Comparison of ENCODE assay signal across 15 mouse cellular contexts in the genomic region with DNA sequence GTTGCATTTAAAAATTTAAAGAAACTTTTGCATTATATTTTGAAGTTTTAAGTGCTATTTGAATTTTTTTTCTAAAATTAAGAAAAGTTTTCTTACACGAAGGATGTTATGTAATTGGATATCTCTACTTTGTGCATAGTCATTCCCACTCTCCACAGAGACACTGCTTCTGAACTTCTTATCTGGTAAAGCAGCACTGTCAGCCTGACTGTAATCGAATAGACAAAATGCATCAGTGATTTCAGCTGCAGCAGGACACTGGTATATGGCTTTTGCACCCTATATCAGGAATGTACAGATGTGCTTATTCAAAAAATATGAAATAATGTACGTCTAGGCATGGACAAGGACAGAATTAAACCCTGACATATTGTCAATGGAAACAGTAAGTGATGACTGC.
"Had no signal": no experiment of that assay in that cellular context is flagged by ENCODE, and none has a peak within 500 bp of the region (broad histone marks: within the 10 kb centered on the region; RNA-seq: fewer than 3 reads in every experiment).

No protein-coding gene starts in this region.

- H3K4me1 ChIP-seq: limb, embryonic 12.5 days; midbrain, embryonic 12.5 days; neural tube, embryonic 13.5 days; stomach, embryonic 15.5 days had no signal

- H3K27me3 ChIP-seq: limb, embryonic 12.5 days; megakaryocyte, embryonic 14.5 days; midbrain, embryonic 12.5 days; neural tube, embryonic 13.5 days; stomach, embryonic 15.5 days had no signal

- H3K27ac ChIP-seq: limb, embryonic 12.5 days; midbrain, embryonic 12.5 days; neural tube, embryonic 13.5 days; stomach, embryonic 15.5 days had no signal

- ATAC-seq: midbrain, embryonic 16.5 days had no signal

- H3K9ac ChIP-seq: limb, embryonic 12.5 days; lung, embryonic 14.5 days; midbrain, embryonic 12.5 days; neural tube, embryonic 13.5 days; stomach, embryonic 15.5 days had no signal

- H3K4me2 ChIP-seq: limb, embryonic 12.5 days; lung, embryonic 14.5 days; midbrain, embryonic 12.5 days; neural tube, embryonic 13.5 days; stomach, embryonic 15.5 days had no signal

- DNase-seq: kidney, adult 18-20 months; kidney, postnatal 10 days; layer of hippocampus, postnatal 36 days; lung, embryonic 14.5 days; lung, postnatal 10 days; lung, postnatal 4 days; right cerebral cortex, postnatal 14 days; thymus, adult 2 months; thymus, postnatal 25 days had no signal

- H3K9me3 ChIP-seq: limb, embryonic 12.5 days; megakaryocyte, embryonic 14.5 days; midbrain, embryonic 12.5 days; neural tube, embryonic 13.5 days; stomach, embryonic 15.5 days had no signal

- H3K36me3 ChIP-seq: limb, embryonic 12.5 days; midbrain, embryonic 12.5 days; neural tube, embryonic 13.5 days; stomach, embryonic 15.5 days had no signal

- H3K4me3 ChIP-seq: limb, embryonic 12.5 days; megakaryocyte, embryonic 14.5 days; midbrain, embryonic 12.5 days; neural tube, embryonic 13.5 days; stomach, embryonic 15.5 days had no signal
